Mouse (Mus musculus) MEL (cell line): ENCODE measurements around the gene Fam178b. TPM values are rescaled to one million over a fixed set of nuclear protein-coding genes. Genes with fewer than 3 reads are reported as not detected.

ENCODE experiments used
- DNase-seq: peaks from one replicate; pipeline ENCODE4 v3.0.0; 2011; ENCODE audit warnings: low read depth, low spot score
- H3K27ac ChIP-seq: 2 replicates; pipeline ENCODE4 v1.5.1; 2012; ENCODE audit warnings: low read depth, mild to moderate bottlenecking, control low read depth, low read length, moderate library complexity; ENCODE audit not compliant: control insufficient read depth
- H3K27me3 ChIP-seq, 2 experiments: fragments of 150-350 bp in 1 of 2; sonication (generic) in 1 of 2; 2 replicates each; pipeline ENCODE4 v1.6.1; 2012; ENCODE audit warnings: low read length in 2 of 2, mild to moderate bottlenecking in 2 of 2, improper control_type of control experiment in 1 of 2, moderate library complexity in 1 of 2; ENCODE audit not compliant: insufficient read depth in 2 of 2, control insufficient read depth in 1 of 2
- H3K36me3 ChIP-seq, 2 experiments: 2 replicates each; pipeline ENCODE4 v1.6.1; 2012 to 2014; ENCODE audit warnings: low read length in 2 of 2, improper control_type of control experiment in 1 of 2, inconsistent platforms in 1 of 2, mild to moderate bottlenecking in 1 of 2; ENCODE audit not compliant: insufficient read depth in 2 of 2, control insufficient read depth in 1 of 2
- H3K4me1 ChIP-seq, 2 experiments: fragments of 150-350 bp in 1 of 2; sonication (generic) in 1 of 2; 2 replicates each; pipeline ENCODE4 v1.6.1; 2012; ENCODE audit warnings: low read length in 2 of 2, improper control_type of control experiment in 1 of 2, mild to moderate bottlenecking in 1 of 2; ENCODE audit not compliant: insufficient read depth in 2 of 2, control insufficient read depth in 1 of 2
- H3K4me3 ChIP-seq, 2 experiments: fragments of 150-350 bp in 1 of 2; sonication (generic) in 1 of 2; 2 replicates each; pipeline ENCODE4 v1.5.1; 2012; ENCODE audit warnings: low read depth in 2 of 2, low read length in 2 of 2, mild to moderate bottlenecking in 2 of 2, moderate library complexity in 2 of 2, control low read depth in 1 of 2, improper control_type of control experiment in 1 of 2; ENCODE audit not compliant: control insufficient read depth in 1 of 2, insufficient read depth in 1 of 2
- H3K79me2 ChIP-seq: 2 replicates; pipeline ENCODE4 v1.6.1; 2012; ENCODE audit warnings: mild to moderate bottlenecking, low read length, moderate library complexity; ENCODE audit not compliant: control insufficient read depth, poor library complexity, insufficient read depth
- H3K9ac ChIP-seq: 2 replicates; pipeline ENCODE4 v1.6.1; 2012; ENCODE audit warnings: low read depth, mild to moderate bottlenecking, control low read depth, low read length, moderate library complexity; ENCODE audit not compliant: control insufficient read depth, poor library complexity, severe bottlenecking
- H3K9me3 ChIP-seq: fragments of 150-350 bp; sonication (generic); replicated peaks from 2 replicates; pipeline ENCODE4 v1.6.1; 2012; ENCODE audit warnings: mild to moderate bottlenecking, low read length, improper control_type of control experiment, moderate library complexity; ENCODE audit not compliant: insufficient read depth
- BHLHE40 ChIP-seq: IDR thresholded peaks from 2 replicates; pipeline ENCODE4 v1.6.1; 2012; ENCODE audit warnings: low read depth, mild to moderate bottlenecking, inconsistent platforms, low read length, improper control_type of control experiment, borderline replicate concordance
- CHD1 ChIP-seq: IDR thresholded peaks from 2 replicates; pipeline ENCODE4 v1.6.1; 2012; ENCODE audit warnings: low read depth, mild to moderate bottlenecking, inconsistent platforms, low read length, improper control_type of control experiment
- CTCF ChIP-seq, 3 experiments: IDR thresholded peaks in 2 of 3; conservative IDR thresholded peaks in 1 of 3; 2 replicates each; pipeline ENCODE4 v1.5.1; 2011 to 2012; ENCODE audit warnings: low read length in 3 of 3, low read depth in 2 of 3, mild to moderate bottlenecking in 2 of 3, improper control_type of control experiment in 1 of 3, inconsistent platforms in 1 of 3, mixed read lengths in 1 of 3, moderate library complexity in 1 of 3; ENCODE audit not compliant: control insufficient read depth in 1 of 3, insufficient read depth in 1 of 3, poor library complexity in 1 of 3, severe bottlenecking in 1 of 3
- EP300 ChIP-seq, 2 experiments: IDR thresholded peaks; 2 replicates each; pipeline ENCODE4 v1.6.1; 2011; ENCODE audit warnings: improper control_type of control experiment in 2 of 2, low read length in 2 of 2, low read depth in 1 of 2, mild to moderate bottlenecking in 1 of 2
- ETS1 ChIP-seq: IDR thresholded peaks from 2 replicates; pipeline ENCODE4 v1.6.1; 2012; ENCODE audit warnings: low read depth, mild to moderate bottlenecking, inconsistent platforms, low read length, improper control_type of control experiment, moderate library complexity
- GATA1 ChIP-seq: IDR thresholded peaks from 2 replicates; pipeline ENCODE4 v1.6.1; 2011; ENCODE audit warnings: low read depth, low read length, improper control_type of control experiment
- HCFC1 ChIP-seq: IDR thresholded peaks from 2 replicates; pipeline ENCODE4 v1.6.1; 2012; ENCODE audit warnings: low read depth, mild to moderate bottlenecking, inconsistent platforms, low read length, improper control_type of control experiment, moderate library complexity
- JUND ChIP-seq: IDR thresholded peaks from 2 replicates; pipeline ENCODE4 v1.6.1; 2011; ENCODE audit warnings: low read depth, mild to moderate bottlenecking, improper control_type of control experiment, low read length
- KAT2A ChIP-seq: conservative IDR thresholded peaks from 2 replicates; pipeline ENCODE4 v1.6.1; 2012; ENCODE audit warnings: low read depth, low read length, improper control_type of control experiment, inconsistent platforms
- MAFK ChIP-seq: IDR thresholded peaks from 2 replicates; pipeline ENCODE4 v1.6.1; 2011; ENCODE audit warnings: low read depth, mild to moderate bottlenecking, low read length, improper control_type of control experiment, borderline replicate concordance
- MAX ChIP-seq: IDR thresholded peaks from 2 replicates; pipeline ENCODE4 v1.6.1; 2011; ENCODE audit warnings: low read length, improper control_type of control experiment
- MAZ ChIP-seq: IDR thresholded peaks from 2 replicates; pipeline ENCODE4 v1.6.1; 2012; ENCODE audit warnings: low read depth, mild to moderate bottlenecking, inconsistent platforms, low read length, improper control_type of control experiment
- MEF2A ChIP-seq: IDR thresholded peaks from 2 replicates; pipeline ENCODE4 v1.6.1; 2014; ENCODE audit warnings: low read depth, mild to moderate bottlenecking, inconsistent platforms, low read length, improper control_type of control experiment; ENCODE audit not compliant: poor library complexity, insufficient replicate concordance, severe bottlenecking; ENCODE audit errors: extremely low read depth
- MXI1 ChIP-seq: IDR thresholded peaks from 2 replicates; pipeline ENCODE4 v1.6.1; 2011; ENCODE audit warnings: mild to moderate bottlenecking, low read depth, low read length, improper control_type of control experiment
- MYB ChIP-seq: IDR thresholded peaks from 2 replicates; pipeline ENCODE4 v1.6.1; 2011; ENCODE audit warnings: mild to moderate bottlenecking, low read depth, low read length, improper control_type of control experiment
- MYC ChIP-seq: IDR thresholded peaks from 2 replicates; pipeline ENCODE4 v1.6.1; 2011; ENCODE audit warnings: low read depth, mild to moderate bottlenecking, low read length, improper control_type of control experiment, moderate library complexity
- NELFE ChIP-seq: IDR thresholded peaks from 2 replicates; pipeline ENCODE4 v1.6.1; 2011; ENCODE audit warnings: low read depth, low read length, improper control_type of control experiment
- SMC3 ChIP-seq: IDR thresholded peaks from 2 replicates; pipeline ENCODE4 v1.6.1; 2011; ENCODE audit warnings: low read depth, low read length, improper control_type of control experiment
- TBP ChIP-seq: IDR thresholded peaks from 2 replicates; pipeline ENCODE4 v1.8.0; 2011; ENCODE audit warnings: low read depth, low read length, improper control_type of control experiment
- TCF12 ChIP-seq: IDR thresholded peaks from 2 replicates; pipeline ENCODE4 v1.6.1; 2014; ENCODE audit warnings: low read depth, mild to moderate bottlenecking, inconsistent platforms, low read length, improper control_type of control experiment, moderate library complexity
- ZC3H11A ChIP-seq: IDR thresholded peaks from 2 replicates; pipeline ENCODE4 v1.6.1; 2012; ENCODE audit warnings: low read depth, mild to moderate bottlenecking, inconsistent platforms, low read length, improper control_type of control experiment
- ZKSCAN1 ChIP-seq: IDR thresholded peaks from 2 replicates; pipeline ENCODE4 v1.6.1; 2012; ENCODE audit warnings: low read depth, mild to moderate bottlenecking, inconsistent platforms, low read length, improper control_type of control experiment, moderate library complexity
- ZMIZ1 ChIP-seq: IDR thresholded peaks from 2 replicates; pipeline ENCODE4 v1.6.1; 2012; ENCODE audit warnings: low read depth, mild to moderate bottlenecking, inconsistent platforms, low read length, improper control_type of control experiment, moderate library complexity
- ZNF384 ChIP-seq: IDR thresholded peaks from 2 replicates; pipeline ENCODE4 v1.6.1; 2012; ENCODE audit warnings: low read depth, mild to moderate bottlenecking, inconsistent platforms, low read length, improper control_type of control experiment
- polyA plus RNA-seq, 2 experiments: library from polyadenylated mRNA; stranded (reverse) in 1 of 2; unstranded in 1 of 2; fragments of >175 nt in 1 of 2; fragments of >200 nt in 1 of 2; gene quantifications; 2 replicates each; pipeline versions ENCODE4 v1.2.1 to v1.2.4; 2012; ENCODE audit warnings: low replicate concordance in 2 of 2, low read depth in 1 of 2; ENCODE audit not compliant: insufficient read length in 2 of 2, insufficient read depth in 1 of 2, missing spikeins in 1 of 2
- total RNA-seq: library from RNA; depleted of rRNA; stranded (reverse); fragments of 300-350 nt; gene quantifications from 2 replicates; pipeline ENCODE4 v1.2.3, GENCODE M21; 2012

The Fam178b gene
- total and polyA plus RNA-seq, 3 experiments, result 0.19 to 0.29 TPM; not detected in 1

DNA sequence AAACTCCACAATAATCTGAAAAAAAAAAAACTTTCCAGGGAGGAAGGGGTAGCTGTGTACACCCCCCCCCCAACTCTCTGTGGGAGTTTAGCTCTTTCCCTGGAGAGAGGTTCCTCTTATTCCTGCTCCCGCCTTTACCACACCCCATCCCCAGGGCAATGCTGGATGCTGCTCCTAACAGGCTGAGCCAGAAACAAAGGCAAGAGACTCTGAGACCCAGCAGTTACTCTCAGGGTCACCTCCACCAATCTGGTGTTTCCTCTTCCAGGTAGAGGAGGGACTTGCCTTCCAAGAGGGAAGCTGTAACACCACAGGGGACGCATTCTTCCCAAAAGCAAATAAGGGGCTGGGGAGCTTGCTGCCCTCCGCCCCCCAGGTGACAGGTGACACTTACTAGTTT is 24.8 kb upstream of the Fam178b start:
- H3K27me3 ChIP-seq, result no peaks in the 10 kb centered on the region
- no peak overlapping the region for H3K9ac ChIP-seq
- H3K27ac ChIP-seq, result no peak overlapping the region
- H3K4me3 ChIP-seq, result no peak overlapping the region
- peaks cover 0 to 12% of the 10 kb centered on the region in 2 experiments; a peak in 1 of 4 replicates for H3K4me1 ChIP-seq
- TF ChIP-seq MAFK (no peak), ETS1 (no peak), BHLHE40 (no peak), MYB (no peak), JUND (no peak), CTCF (IDR thresholded peaks at IDR 0.05 in 2 of 3, conservative IDR thresholded peaks at IDR 0.05 in 1 of 3; ENCODE audit: control insufficient read depth in 1 of 3, insufficient read depth in 1 of 3, low read depth in 2 of 3, low read length in 3 of 3, poor library complexity in 1 of 3, severe bottlenecking in 1 of 3) (no peak), KAT2A (no peak)
- peaks cover 25% of the 10 kb centered on the region for H3K79me2 ChIP-seq
- H3K36me3 ChIP-seq, result peaks cover 5 to 13% of the 10 kb centered on the region in 2 experiments
- no peak for DNase-seq
- no peaks in the 10 kb centered on the region for H3K9me3 ChIP-seq

- Histone ChIP-seq H3K27ac (no peak overlapping the region), H3K9ac (no peak overlapping the region), H3K27me3 (no peaks in the 10 kb centered on the region), H3K4me3 (no peak overlapping the region), H3K4me1 (peaks cover 0 to 12% of the 10 kb centered on the region in 2 experiments; a peak in 1 of 4 replicates), H3K9me3 (no peaks in the 10 kb centered on the region), H3K36me3 (peaks cover 5 to 13% of the 10 kb centered on the region in 2 experiments), H3K79me2 (peaks cover 25% of the 10 kb centered on the region)
- no peak for DNase-seq
- TF ChIP-seq TCF12 (no peak), EP300 (IDR thresholded peaks at IDR 0.05; ENCODE audit: low read depth in 1 of 2, low read length in 2 of 2) (no peak), ZMIZ1 (no peak), ZNF384 (no peak), MAX (no peak), MAZ (no peak), SMC3 (no peak), MXI1 (no peak), GATA1 (no peak), ZKSCAN1 (no peak), TBP (no peak), ZC3H11A (no peak), CHD1 (no peak), HCFC1 (no peak), MYC (no peak), NELFE (no peak), ETS1 (no peak), MEF2A (no peak), KAT2A (no peak), BHLHE40 (no peak)
These were observed 24.2 kb upstream of the Fam178b start for GRCm38 (mm10) chr1:36707166-36707565.
